Mouse (Mus musculus) midbrain, embryonic 13.5 days (tissue): ENCODE data around the gene Poglut1. TPM values are rescaled to one million over a fixed set of nuclear protein-coding genes. Genes with fewer than 3 reads are reported as not detected.
A peak's percentile ranks its signal among the peaks of the same experiment; 100 is the strongest.

Source experiments
- ATAC-seq: fragments of 200-750 bp; cut with Nextera tagmentation; 2 replicates; pipeline ENCODE4 v1.8.0; 2017; ENCODE audit warnings: mild to moderate bottlenecking, moderate TSS enrichment, moderate library complexity
- H3K27ac ChIP-seq: fragments of 300-500 bp; sonication (generic); 2 replicates; pipeline ENCODE4 v1.5.1; 2015; ENCODE audit warnings: inconsistent platforms, mild to moderate bottlenecking, moderate library complexity
- H3K27me3 ChIP-seq: fragments of 300-500 bp; sonication (generic); 2 replicates; pipeline ENCODE4 v1.6.1; 2015; ENCODE audit warnings: mild to moderate bottlenecking, inconsistent platforms
- H3K36me3 ChIP-seq: fragments of 300-500 bp; sonication (generic); 2 replicates; pipeline ENCODE4 v1.6.1; 2015; ENCODE audit warnings: mild to moderate bottlenecking, inconsistent platforms
- H3K4me1 ChIP-seq: fragments of 300-500 bp; sonication (generic); replicated peaks from 2 replicates; pipeline ENCODE4 v1.6.1; 2015; ENCODE audit warnings: inconsistent platforms
- H3K4me2 ChIP-seq: fragments of 300-500 bp; sonication (generic); replicated peaks from 2 replicates; pipeline ENCODE4 v1.6.1; 2015; ENCODE audit warnings: moderate library complexity, mild to moderate bottlenecking, inconsistent platforms
- H3K4me3 ChIP-seq: fragments of 300-500 bp; sonication (generic); replicated peaks from 2 replicates; pipeline ENCODE4 v1.5.1; 2015; ENCODE audit warnings: mild to moderate bottlenecking, inconsistent platforms
- H3K9ac ChIP-seq: fragments of 300-500 bp; sonication (generic); replicated peaks from 2 replicates; pipeline ENCODE4 v1.6.1; 2015; ENCODE audit warnings: mild to moderate bottlenecking, inconsistent platforms
- H3K9me3 ChIP-seq: fragments of 300-500 bp; sonication (generic); 2 replicates; pipeline ENCODE4 v1.6.1; 2016; ENCODE audit warnings: mild to moderate bottlenecking, inconsistent platforms
- WGBS: fragments of 180-500 bp; shearing (Covaris S2); methylation state at CpG from one replicate; pipeline ENCODE4 v1.1.7; 2015; 5-methylcytosine and 5-hydroxymethylcytosine counted together
- polyA plus RNA-seq: library from polyadenylated mRNA; unstranded; fragments of >200 nt; fragmentation: Nextera tagmentation; extraction: Ambion mirVana; gene quantifications from 2 replicates; pipeline ENCODE4 v1.2.1, GENCODE M21; 2015

Poglut1 gene
- polyA plus RNA-seq, 1 experiment from 2014 or later, result 66.4 TPM

GRCm38 (mm10) chr16:38522129-38523084, 27.7 kb downstream of the Poglut1 start, which contains the start of gene Timmdc1:
Timmdc1 (minus strand) TSS chr16:38522663.
- peak; percentile 99 for ATAC-seq
- Histone ChIP-seq H3K9ac (peak within 1 kb of the TSS; percentile 91), H3K4me3 (peak within 1 kb of the TSS; percentile 96), H3K4me2 (peak within 1 kb of the TSS; percentile 69), H3K27me3 (no peaks in the 10 kb centered on the region), H3K36me3 (peaks cover 42% of the 10 kb centered on the region), H3K4me1 (peaks cover 13% of the 10 kb centered on the region), H3K27ac (peak within 1 kb of the TSS; percentile 95), H3K9me3 (no peaks in the 10 kb centered on the region)
- under 1% methylated on average over 71 of the region's 73 CpGs for WGBS

GRCm38 (mm10) chr16:38521211-38521987, 28.7 kb downstream of the Poglut1 start:
- peak overlapping the region; percentile 69 for H3K4me2 ChIP-seq
- peak overlapping the region; percentile 96 for H3K4me3 ChIP-seq
- no peak for ATAC-seq
- no peak overlapping the region for H3K27ac ChIP-seq
- WGBS, result 34% methylated on average over 8 of the region's 8 CpGs
- peaks cover 40% of the 10 kb centered on the region for H3K36me3 ChIP-seq
- H3K9me3 ChIP-seq, result no peaks in the 10 kb centered on the region
- H3K9ac ChIP-seq, result peak overlapping the region; percentile 91
- peaks cover 13% of the 10 kb centered on the region for H3K4me1 ChIP-seq
- no peaks in the 10 kb centered on the region for H3K27me3 ChIP-seq

- Histone ChIP-seq H3K9me3 (no peaks in the 10 kb centered on the region), H3K4me2 (no peak overlapping the region), H3K36me3 (peaks cover 33% of the 10 kb centered on the region), H3K27ac (no peak overlapping the region), H3K4me3 (no peak overlapping the region), H3K4me1 (peaks cover 13% of the 10 kb centered on the region), H3K27me3 (no peaks in the 10 kb centered on the region), H3K9ac (no peak overlapping the region)
- WGBS, result 95% methylated on average over 2 of the region's 2 CpGs
- ATAC-seq, result no peak
These were observed 30.9 kb downstream of the Poglut1 start for GRCm38 (mm10) chr16:38519140-38519539.

GRCm38 (mm10) chr16:38510846-38511245, 39.2 kb downstream of the Poglut1 start:
- H3K27ac ChIP-seq, result no peak overlapping the region
- H3K4me1 ChIP-seq, result no peaks in the 10 kb centered on the region
- H3K9me3 ChIP-seq, result no peaks in the 10 kb centered on the region
- no peak for ATAC-seq
- no peak overlapping the region for H3K4me2 ChIP-seq
- 100% methylated on average over 2 of the region's 2 CpGs for WGBS
- no peak overlapping the region for H3K4me3 ChIP-seq
- no peak overlapping the region for H3K9ac ChIP-seq
- peaks cover 68% of the 10 kb centered on the region for H3K36me3 ChIP-seq
- H3K27me3 ChIP-seq, result no peaks in the 10 kb centered on the region

- ATAC-seq, result peak; percentile 92
- H3K36me3 ChIP-seq, result peaks cover 65% of the 10 kb centered on the region
- 74% methylated on average over 4 of the region's 4 CpGs for WGBS
- no peak overlapping the region for H3K9ac ChIP-seq
- H3K27ac ChIP-seq, result no peak overlapping the region
- H3K4me3 ChIP-seq, result no peak overlapping the region
- H3K27me3 ChIP-seq, result no peaks in the 10 kb centered on the region
- H3K9me3 ChIP-seq, result no peaks in the 10 kb centered on the region
- H3K4me1 ChIP-seq, result no peaks in the 10 kb centered on the region
- no peak overlapping the region for H3K4me2 ChIP-seq
These were observed 43.9 kb downstream of the Poglut1 start for GRCm38 (mm10) chr16:38506041-38506634.

- ATAC-seq, result no peak
- peaks cover 72% of the 10 kb centered on the region for H3K36me3 ChIP-seq
- 92% methylated on average over 4 of the region's 4 CpGs for WGBS
These were observed 46.5 kb downstream of the Poglut1 start for GRCm38 (mm10) chr16:38503528-38503927.

GRCm38 (mm10) chr16:38502469-38502868, 47.6 kb downstream of the Poglut1 start:
- no peak overlapping the region for H3K9ac ChIP-seq
- no peaks in the 10 kb centered on the region for H3K27me3 ChIP-seq
- no peak overlapping the region for H3K27ac ChIP-seq
- peaks cover 73% of the 10 kb centered on the region for H3K36me3 ChIP-seq
- 94% methylated on average over 10 of the region's 10 CpGs for WGBS
- no peaks in the 10 kb centered on the region for H3K4me1 ChIP-seq
- no peaks in the 10 kb centered on the region for H3K9me3 ChIP-seq
- no peak overlapping the region for H3K4me3 ChIP-seq
- ATAC-seq, result no peak
- no peak overlapping the region for H3K4me2 ChIP-seq

More at GRCm38 (mm10) chr16:38503528-38503927, 46.5 kb downstream of the Poglut1 start:
- Histone ChIP-seq H3K9me3 (no peaks in the 10 kb centered on the region), H3K4me2 (no peak overlapping the region), H3K27ac (no peak overlapping the region), H3K4me3 (no peak overlapping the region), H3K27me3 (no peaks in the 10 kb centered on the region), H3K9ac (no peak overlapping the region), H3K4me1 (no peaks in the 10 kb centered on the region)

GRCm38 (mm10) chr16:38496604-38497140, 53.4 kb downstream of the Poglut1 start:
- WGBS, result 83% methylated on average over 7 of the region's 7 CpGs
- H3K27ac ChIP-seq, result no peak overlapping the region
- no peak overlapping the region for H3K4me2 ChIP-seq

GRCm38 (mm10) chr16:38493890-38494289, 56.2 kb downstream of the Poglut1 start:
- no peak for ATAC-seq
- Histone ChIP-seq H3K9ac (no peak overlapping the region), H3K4me1 (no peaks in the 10 kb centered on the region), H3K36me3 (peaks cover 25% of the 10 kb centered on the region), H3K27me3 (no peaks in the 10 kb centered on the region), H3K4me2 (no peak overlapping the region), H3K4me3 (no peak overlapping the region), H3K27ac (no peak overlapping the region), H3K9me3 (no peaks in the 10 kb centered on the region)
- 92% methylated on average over 10 of the region's 10 CpGs for WGBS

More at GRCm38 (mm10) chr16:38496604-38497140, 53.4 kb downstream of the Poglut1 start:
- no peaks in the 10 kb centered on the region for H3K4me1 ChIP-seq
- H3K27me3 ChIP-seq, result no peaks in the 10 kb centered on the region
- no peak overlapping the region for H3K4me3 ChIP-seq
- no peaks in the 10 kb centered on the region for H3K9me3 ChIP-seq
- ATAC-seq, result no peak
- no peak overlapping the region for H3K9ac ChIP-seq
- H3K36me3 ChIP-seq, result peaks cover 46% of the 10 kb centered on the region

- Histone ChIP-seq H3K27me3 (no peaks in the 10 kb centered on the region), H3K9ac (no peak overlapping the region), H3K36me3 (peaks cover 13% of the 10 kb centered on the region), H3K9me3 (no peaks in the 10 kb centered on the region), H3K4me1 (no peaks in the 10 kb centered on the region), H3K27ac (no peak overlapping the region), H3K4me3 (no peak overlapping the region), H3K4me2 (no peak overlapping the region)
- ATAC-seq, result no peak
- 83% methylated on average over 3 of the region's 3 CpGs for WGBS
These were observed 57.5 kb downstream of the Poglut1 start for GRCm38 (mm10) chr16:38492551-38492950.

GRCm38 (mm10) chr16:38483582-38484309, 66.3 kb downstream of the Poglut1 start:
- Histone ChIP-seq H3K4me2 (peak overlapping the region; percentile 54), H3K9me3 (no peaks in the 10 kb centered on the region), H3K4me1 (0 out of 2 replicates have a peak, but pooled peaks cover 3% of the 10 kb centered on the region), H3K36me3 (no peaks in the 10 kb centered on the region), H3K27me3 (peaks cover 26% of the 10 kb centered on the region), H3K9ac (peak overlapping the region; percentile 49; the same call in 1 of the 2 replicates), H3K27ac (no peak overlapping the region), H3K4me3 (peak overlapping the region; percentile 34)
- WGBS, result 40% methylated on average over 42 of the region's 42 CpGs
- peak; percentile 69; the same call in 1 of the 2 replicates for ATAC-seq
